Mouse (Mus musculus): ENCODE measurements around the gene Gm12887.

Gm12887 gene

GRCm38 (mm10) chr4:121622003-121622402, at the start of gene Gm12887:
Gm12887 (minus strand) TSS chr4:121622103.
- no peak for DNase-seq

- no peak for DNase-seq
Observed at GRCm38 (mm10) chr4:121657040-121657439, 35.1 kb upstream of the Gm12887 start.
